Mouse (Mus musculus) cerebellum, adult 2 months (tissue): ENCODE results near the gene Gm49361.

Experiments used
- CTCF ChIP-seq: fragments of 200-500 bp; IDR thresholded peaks from 2 replicates; pipeline ENCODE4 v1.5.1; 2011; ENCODE audit warnings: low read depth, mild to moderate bottlenecking, control low read depth, low read length, moderate library complexity, borderline replicate concordance; ENCODE audit not compliant: insufficient read depth
- POLR2A ChIP-seq: fragments of 200-500 bp; IDR thresholded peaks from 2 replicates; pipeline ENCODE4 v1.6.1; 2011; ENCODE audit warnings: low read length, control low read depth, borderline replicate concordance; ENCODE audit not compliant: insufficient read depth

DNA sequence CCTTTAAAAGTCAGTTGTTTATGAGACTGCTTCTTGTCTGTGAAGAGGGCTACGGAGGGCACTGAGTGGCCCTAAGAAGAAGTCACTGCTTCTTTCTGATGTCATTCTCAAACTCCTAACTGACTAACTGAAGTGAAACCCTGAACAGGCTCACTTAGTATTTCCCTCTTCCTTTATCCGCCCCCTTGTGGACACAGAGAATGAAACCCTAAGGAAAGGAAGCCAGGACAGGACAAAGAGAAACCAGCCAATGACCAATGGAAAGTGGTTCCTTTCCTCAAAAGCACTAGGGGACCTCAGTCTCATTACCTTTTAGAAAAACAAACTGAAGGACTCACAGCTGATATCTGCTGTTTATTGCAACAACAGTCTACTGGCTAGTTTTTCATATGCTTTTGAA lies 126.4 kb downstream of the Gm49361 start:
- TF ChIP-seq CTCF (peak; percentile 18; the same call in 1 of the 2 replicates), POLR2A (no peak)
